Mouse (Mus musculus) lung, postnatal 4 days (tissue): ENCODE measurements around the gene Ttc37.

Experiments used
- DNase-seq, 2 experiments: peaks; one replicate each; pipeline ENCODE4 v3.0.0; 2021

Ttc37 gene

DNA sequence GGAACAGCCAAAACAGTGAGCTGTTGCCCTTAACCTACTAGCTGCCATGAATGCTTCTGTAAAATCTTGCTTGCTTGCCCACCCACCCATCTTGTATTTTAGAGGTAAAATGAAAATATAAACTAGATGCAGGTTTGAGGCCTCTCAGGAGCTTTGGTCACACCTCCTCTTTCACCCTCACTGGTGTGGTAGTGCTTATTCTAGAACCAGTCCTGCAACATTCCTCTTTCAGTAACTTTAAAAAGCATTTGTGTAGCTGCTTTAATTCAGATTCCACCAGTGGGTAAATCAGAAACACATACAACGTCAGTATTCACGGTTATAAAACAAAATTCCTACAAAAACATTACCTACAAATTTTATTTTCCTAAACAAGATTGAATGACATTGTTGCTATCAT is 62.1 kb downstream of the Ttc37 start:
- no peak for DNase-seq

DNA sequence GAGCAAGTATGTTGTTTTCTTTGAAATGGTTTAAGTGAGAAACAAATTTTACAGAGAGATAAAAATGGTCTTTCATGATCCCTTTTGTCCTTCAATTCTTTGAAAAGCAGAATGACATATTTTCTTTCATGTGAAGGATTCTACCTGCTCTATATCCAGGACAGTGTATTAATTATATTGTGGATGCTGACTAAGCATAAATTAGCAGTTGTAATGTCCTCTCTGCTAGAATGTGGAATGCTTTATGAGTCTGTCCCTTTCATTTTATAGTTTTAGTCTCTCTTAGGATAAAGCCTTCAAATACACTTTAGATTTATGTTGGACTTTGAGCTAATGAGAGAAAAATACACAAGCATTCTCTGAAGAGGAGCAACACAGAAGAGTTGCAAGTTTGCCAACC is 75.8 kb downstream of the Ttc37 start:
- DNase-seq, result no peak

DNA sequence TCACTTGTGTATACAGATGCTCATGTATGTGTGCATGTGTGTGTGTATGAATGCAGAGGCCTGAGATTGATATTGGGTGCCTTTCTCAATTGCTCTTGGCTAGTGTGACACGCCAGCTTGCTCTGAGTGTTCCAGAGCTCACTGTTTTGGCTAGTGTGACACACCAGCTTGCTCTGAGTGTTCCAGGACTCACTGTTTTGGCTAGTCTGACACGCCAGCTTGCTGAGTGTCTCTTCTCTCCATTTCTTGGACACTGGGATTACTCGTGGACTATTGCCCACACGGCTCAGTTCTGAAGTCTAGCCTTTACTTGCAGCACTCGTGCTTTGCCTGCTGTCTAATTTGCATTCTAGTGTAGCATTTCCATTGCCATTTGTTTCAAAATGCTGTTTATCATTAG is 80.2 kb downstream of the Ttc37 start:
- no peak for DNase-seq

DNA sequence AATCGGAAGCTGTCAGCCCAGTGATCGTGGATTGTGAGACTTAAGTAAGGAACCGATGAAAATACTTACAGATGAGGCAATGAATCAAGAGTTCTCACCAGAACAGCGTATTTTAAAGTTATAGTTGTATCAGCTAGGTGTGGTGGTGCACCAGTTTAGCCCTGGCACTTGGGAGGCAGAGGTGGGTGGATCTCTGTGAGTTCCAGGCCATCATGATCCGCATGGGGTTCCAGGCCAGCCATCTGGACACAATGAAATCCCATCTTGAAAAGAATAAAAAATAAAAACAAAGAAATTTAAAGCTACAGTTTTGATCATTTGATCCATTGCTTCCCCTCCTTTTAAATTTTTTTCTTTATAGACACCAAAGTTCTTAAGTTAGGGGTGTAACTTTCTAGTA is 89.1 kb downstream of the Ttc37 start:
- no peak for DNase-seq

DNA sequence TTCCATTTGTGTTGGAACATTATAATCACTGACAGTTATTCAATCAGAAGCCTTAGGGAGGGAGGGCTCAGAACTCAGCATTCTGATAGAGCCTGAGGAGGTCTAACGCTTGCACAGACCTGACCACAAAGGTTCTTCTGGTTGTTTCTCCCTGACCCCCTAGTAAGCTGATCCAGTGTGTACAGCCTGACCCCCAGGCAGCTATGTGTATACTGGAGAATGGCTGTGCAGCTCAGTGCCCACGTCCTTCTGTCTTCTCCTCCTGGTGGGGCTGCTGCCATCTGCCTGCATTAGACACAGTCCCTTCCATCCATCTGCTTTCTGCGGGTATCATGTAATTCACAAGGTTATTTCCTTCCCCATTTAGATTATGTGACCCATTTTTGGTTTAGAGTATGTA is 90.7 kb downstream of the Ttc37 start:
- no peak for DNase-seq

DNA sequence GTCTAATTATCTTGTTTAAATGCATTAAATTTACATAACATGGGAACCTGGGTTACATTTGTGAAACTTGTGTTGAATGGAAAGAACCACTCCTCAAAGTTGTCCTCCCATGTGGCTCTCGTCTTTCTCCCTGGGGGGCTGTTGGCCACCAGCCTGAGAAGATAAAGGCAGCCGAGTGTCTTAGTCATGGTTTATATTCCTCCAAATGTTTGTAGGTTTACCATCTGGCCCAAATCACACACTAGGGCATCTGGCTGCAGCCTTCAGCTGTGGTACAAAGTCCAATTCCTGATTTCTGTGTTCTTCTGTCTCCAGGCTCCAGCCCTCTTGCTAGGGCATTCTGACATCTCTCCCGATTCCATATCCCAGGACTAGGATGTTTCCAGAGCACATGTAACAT is 91.7 kb downstream of the Ttc37 start:
- DNase-seq, result no peak

DNA sequence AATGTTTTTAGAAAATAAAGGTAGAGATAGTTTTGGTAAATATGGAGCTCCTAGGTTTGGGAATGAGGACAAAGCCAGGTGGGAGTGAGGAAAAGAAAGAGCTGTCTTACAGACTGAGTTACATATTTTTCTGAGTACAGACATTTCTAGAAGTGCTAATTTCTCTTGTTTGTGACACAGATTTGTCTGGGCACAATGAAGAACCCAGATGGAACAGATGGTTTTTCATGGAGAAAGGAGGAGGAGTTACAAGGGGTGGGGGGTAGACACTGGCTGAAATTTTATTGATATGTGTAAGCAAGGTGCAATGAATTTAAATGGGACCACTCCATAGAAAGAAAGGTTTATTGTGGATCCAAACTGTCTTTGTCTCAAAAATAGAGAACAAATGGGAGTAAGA is 96.4 kb downstream of the Ttc37 start:
- DNase-seq, result no peak

DNA sequence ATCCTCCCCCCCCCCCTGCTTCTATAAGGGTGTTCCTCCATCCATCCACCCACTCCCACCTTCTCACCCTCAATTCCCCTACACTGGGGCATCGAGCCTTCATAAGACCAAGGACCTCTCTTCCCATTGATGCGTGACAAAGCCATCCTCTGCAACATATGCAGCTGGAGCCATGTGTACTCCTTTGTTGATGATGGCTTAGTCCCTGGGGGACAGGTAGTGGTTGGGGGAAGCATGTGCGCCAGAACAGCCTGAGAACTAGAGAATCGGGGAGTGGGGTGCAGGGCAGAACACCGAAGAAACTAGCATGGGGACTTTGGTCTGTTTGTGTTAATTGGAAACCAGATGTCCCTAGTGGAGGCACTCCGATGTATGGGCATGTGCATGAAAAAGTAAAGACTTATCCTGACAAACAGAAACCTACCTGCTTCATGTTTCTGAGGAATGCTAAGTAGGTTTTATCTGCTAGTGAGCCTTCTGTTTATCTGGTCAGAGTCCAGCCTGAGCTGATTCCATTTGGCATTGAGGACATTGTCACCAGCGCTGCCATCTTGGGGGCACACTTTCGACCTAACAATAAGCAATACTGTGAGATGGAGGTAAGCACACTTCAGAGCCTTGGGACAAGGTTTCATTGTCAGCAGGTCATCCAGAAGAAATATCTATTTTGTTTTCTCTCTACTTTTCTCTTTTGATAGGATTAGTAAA is 97.1 kb downstream of the Ttc37 start:
- DNase-seq, result no peak

DNA sequence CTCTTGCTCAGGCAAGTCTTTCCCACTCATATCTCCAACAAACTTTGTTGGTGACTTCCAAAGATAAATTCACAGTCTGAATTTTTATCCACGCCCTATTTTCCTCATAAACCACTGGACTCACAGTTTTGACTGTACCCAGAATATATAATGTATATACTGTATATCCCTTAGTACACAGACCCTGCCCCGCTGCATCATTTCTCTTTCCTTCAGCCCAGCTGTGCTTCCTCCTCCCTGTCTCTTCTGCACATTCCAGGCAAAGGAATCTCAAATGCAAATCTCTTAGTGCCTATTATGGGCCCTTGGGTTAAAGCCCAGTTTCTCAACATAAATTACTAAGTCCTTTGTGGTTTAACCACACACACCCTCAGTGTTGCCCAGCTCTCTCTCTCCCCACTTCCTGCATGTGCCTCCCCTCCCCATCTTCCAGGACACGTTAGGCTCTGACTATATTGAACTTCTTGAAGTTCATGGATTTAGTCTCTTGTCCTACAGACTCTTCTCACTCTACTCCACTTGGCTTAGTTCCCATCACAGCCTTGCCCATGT is 98.8 kb downstream of the Ttc37 start:
- no peak for DNase-seq

DNA sequence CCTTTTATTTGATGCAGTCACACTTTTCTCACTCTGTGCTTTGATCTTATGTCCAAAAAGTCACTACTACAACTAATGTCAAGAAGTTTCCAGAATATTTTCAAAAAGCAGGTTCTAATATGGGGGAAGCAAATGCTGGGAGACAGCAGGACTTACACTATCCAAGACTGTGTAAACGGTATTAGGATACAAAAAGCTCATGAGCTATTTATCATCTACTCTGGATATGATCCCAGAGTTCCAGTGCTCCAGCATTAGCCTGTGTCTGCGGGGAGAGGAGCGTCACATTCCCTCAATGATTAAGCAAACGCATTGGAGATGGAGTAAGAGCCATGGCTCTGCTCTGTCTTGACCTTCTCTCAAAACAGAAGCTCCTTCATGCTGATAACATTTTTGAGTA is 101.4 kb downstream of the Ttc37 start:
- DNase-seq, result no peak

DNA sequence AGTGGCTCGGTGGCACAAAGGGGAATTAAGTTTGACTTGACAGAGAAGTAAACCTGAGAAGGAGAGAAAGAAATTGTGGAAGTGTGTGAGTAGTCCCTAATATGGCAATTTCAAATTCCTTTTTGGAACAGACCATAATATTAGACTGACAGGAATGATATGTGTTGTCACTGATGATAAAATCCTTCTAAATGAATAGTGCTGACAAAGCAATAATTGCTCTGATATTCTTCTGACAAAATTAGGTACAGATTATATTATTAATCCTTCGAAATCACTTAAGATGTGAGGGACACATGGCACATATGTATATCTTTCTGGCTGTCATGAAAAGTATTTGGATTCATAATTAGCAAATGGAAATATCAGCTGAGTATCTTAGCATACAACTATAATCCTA is 116.4 kb downstream of the Ttc37 start:
- no peak for DNase-seq

DNA sequence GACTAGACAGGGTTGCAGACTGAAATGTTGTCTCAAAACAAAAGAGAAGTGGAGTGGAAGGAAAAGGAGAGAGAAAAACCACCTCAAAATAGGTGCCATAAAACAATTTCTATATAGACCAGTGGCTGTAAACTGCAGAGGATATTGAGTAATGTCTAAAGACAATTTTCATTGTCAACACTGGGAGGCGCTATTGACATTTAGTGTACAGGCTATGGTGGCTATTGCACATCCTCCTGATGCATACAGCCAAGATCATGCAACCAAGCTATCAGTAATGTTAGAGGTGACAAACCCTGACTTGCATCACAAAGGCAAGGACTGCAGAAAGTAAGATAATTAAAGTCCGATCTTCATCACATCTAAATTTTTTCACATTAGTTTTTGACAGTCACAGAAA is 116.9 kb downstream of the Ttc37 start:
- DNase-seq, result peak in 1 of 2 experiments; percentile 8
